Mouse (Mus musculus) myocyte (in vitro differentiated cells): ENCODE measurements around the gene Itpripl2. TPM values are rescaled to one million over a fixed set of nuclear protein-coding genes. Genes with fewer than 3 reads are reported as not detected.

Experiments
- H3K27me3 ChIP-seq: one replicate; pipeline ENCODE4 v1.6.1; 2011; ENCODE audit not compliant: control insufficient read depth, insufficient read depth, insufficient read length
- H3K36me3 ChIP-seq: one replicate; pipeline ENCODE4 v1.6.1; 2011; ENCODE audit not compliant: control insufficient read depth, insufficient read depth
- H3K4me2 ChIP-seq: one replicate; pipeline ENCODE4 v1.6.1; 2011; ENCODE audit warnings: low read depth, control low read depth
- H3K4me3 ChIP-seq: one replicate; pipeline ENCODE4 v1.5.1; 2011; ENCODE audit warnings: mild to moderate bottlenecking, control low read depth, moderate library complexity
- H3K79me2 ChIP-seq: one replicate; pipeline ENCODE4 v1.6.1; 2011; ENCODE audit not compliant: control insufficient read depth, insufficient read depth
- H3ac ChIP-seq: one replicate; pipeline ENCODE4 v1.6.1; 2011; ENCODE audit not compliant: control insufficient read depth, insufficient read length
- CEBPB ChIP-seq: IDR thresholded peaks from 2 replicates; pipeline ENCODE4 v1.6.1; 2011; ENCODE audit warnings: mild to moderate bottlenecking, moderate library complexity; ENCODE audit not compliant: poor library complexity, insufficient read depth, severe bottlenecking
- E2F4 ChIP-seq: IDR thresholded peaks from one replicate; pipeline ENCODE4 v1.6.1; 2011; ENCODE audit warnings: mild to moderate bottlenecking, control low read depth, moderate library complexity; ENCODE audit not compliant: insufficient read depth
- MAX ChIP-seq: IDR thresholded peaks from one replicate; pipeline ENCODE4 v1.6.1; 2011; ENCODE audit warnings: low read depth, mild to moderate bottlenecking, control low read depth
- MYOD1 ChIP-seq, 3 experiments: IDR thresholded peaks; one replicate each; pipeline ENCODE4 v1.6.1; 2011; ENCODE audit warnings: control low read depth in 2 of 3, low read depth in 2 of 3, mild to moderate bottlenecking in 2 of 3, moderate library complexity in 1 of 3; ENCODE audit not compliant: insufficient read length in 2 of 3, control insufficient read depth in 1 of 3
- MYOG ChIP-seq, 3 experiments: IDR thresholded peaks; one replicate each; pipeline ENCODE4 v1.6.1; 2011; ENCODE audit warnings: control low read depth in 2 of 3, low read depth in 2 of 3, mild to moderate bottlenecking in 2 of 3; ENCODE audit not compliant: insufficient read length in 2 of 3, control insufficient read depth in 1 of 3, insufficient read depth in 1 of 3
- POLR2A ChIP-seq: IDR thresholded peaks from one replicate; pipeline ENCODE4 v1.6.1; 2011; ENCODE audit warnings: low read depth, mild to moderate bottlenecking, control low read depth, moderate library complexity; ENCODE audit not compliant: insufficient read length
- POLR2AphosphoS2 ChIP-seq: IDR thresholded peaks from one replicate; pipeline ENCODE4 v1.6.1; 2011; ENCODE audit warnings: low read depth, control low read depth; ENCODE audit not compliant: insufficient read length
- REST ChIP-seq: IDR thresholded peaks from one replicate; pipeline ENCODE4 v1.6.1; 2011; ENCODE audit warnings: mild to moderate bottlenecking, control low read depth, moderate library complexity; ENCODE audit not compliant: insufficient read depth, insufficient read length
- SRF ChIP-seq: IDR thresholded peaks from one replicate; pipeline ENCODE4 v1.6.1; 2011; ENCODE audit warnings: low read depth; ENCODE audit not compliant: control insufficient read depth, insufficient read length
- TCF12 ChIP-seq: IDR thresholded peaks from one replicate; pipeline ENCODE4 v1.6.1; 2011; ENCODE audit warnings: mild to moderate bottlenecking, control low read depth; ENCODE audit not compliant: poor library complexity, insufficient read depth, severe bottlenecking
- TCF3 ChIP-seq: IDR thresholded peaks from one replicate; pipeline ENCODE4 v1.6.1; 2011; ENCODE audit warnings: low read depth, control low read depth; ENCODE audit not compliant: insufficient read length
- USF1 ChIP-seq: IDR thresholded peaks from one replicate; pipeline ENCODE4 v1.6.1; 2011; ENCODE audit warnings: low read depth, mild to moderate bottlenecking, control low read depth, moderate library complexity
- polyA plus RNA-seq: library from polyadenylated mRNA; unstranded; fragments of >200 nt; fragmentation: generic; extraction: Trizol; gene quantifications from one replicate; pipeline ENCODE4 v1.2.1, GENCODE M21; 2012; ENCODE audit warnings: missing spikeins

Gene Itpripl2
- polyA plus RNA-seq, 1 experiment, result 10.7 TPM

GRCm38 (mm10) chr7:118508556-118508955, 16.8 kb upstream of the Itpripl2 start:
- Histone ChIP-seq H3K4me2 (no peak overlapping the region), H3K27me3 (no peaks in the 10 kb centered on the region), H3K36me3 (no peaks in the 10 kb centered on the region), H3ac (no peak overlapping the region), H3K79me2 (no peaks in the 10 kb centered on the region), H3K4me3 (no peak overlapping the region)
- no peak for TF ChIP-seq TCF3
- TF ChIP-seq CEBPB, result no peak
- no peak for TF ChIP-seq REST
- TF ChIP-seq TCF12, result no peak
- no peak for TF ChIP-seq MYOG (IDR thresholded peaks at IDR 0.05; ENCODE audit: control insufficient read depth in 1 of 3, insufficient read depth in 1 of 3, insufficient read length in 2 of 3, low read depth in 2 of 3)

- H3K4me3 ChIP-seq, result no peak overlapping the region
- no peaks in the 10 kb centered on the region for H3K27me3 ChIP-seq
- no peak for TF ChIP-seq CEBPB
- TF ChIP-seq MYOD1 (IDR thresholded peaks at IDR 0.05; ENCODE audit: control insufficient read depth in 1 of 3, insufficient read length in 2 of 3, low read depth in 2 of 3), result peak in 2 of 3 experiments; percentile 76 to 77
- TF ChIP-seq MYOG (IDR thresholded peaks at IDR 0.05; ENCODE audit: control insufficient read depth in 1 of 3, insufficient read depth in 1 of 3, insufficient read length in 2 of 3, low read depth in 2 of 3), result peak in 1 of 3 experiments; percentile 55
- TF ChIP-seq USF1, result no peak
- H3K4me2 ChIP-seq, result peak overlapping the region; percentile 4
- no peaks in the 10 kb centered on the region for H3K36me3 ChIP-seq
- no peaks in the 10 kb centered on the region for H3K79me2 ChIP-seq
- H3ac ChIP-seq, result no peak overlapping the region
Observed at GRCm38 (mm10) chr7:118503844-118504243, 12.1 kb upstream of the Itpripl2 start.

- Histone ChIP-seq H3K79me2 (no peaks in the 10 kb centered on the region), H3K4me3 (no peak overlapping the region), H3K4me2 (no peak overlapping the region), H3K36me3 (no peaks in the 10 kb centered on the region), H3ac (no peak overlapping the region), H3K27me3 (no peaks in the 10 kb centered on the region)
- TF ChIP-seq MYOD1 (IDR thresholded peaks at IDR 0.05; ENCODE audit: control insufficient read depth in 1 of 3, insufficient read length in 2 of 3, low read depth in 2 of 3) (no peak), USF1 (no peak), CEBPB (no peak), POLR2AphosphoS2 (no peak), TCF12 (no peak), TCF3 (no peak), MAX (no peak), SRF (no peak), E2F4 (no peak), POLR2A (no peak), MYOG (IDR thresholded peaks at IDR 0.05; ENCODE audit: control insufficient read depth in 1 of 3, insufficient read depth in 1 of 3, insufficient read length in 2 of 3, low read depth in 2 of 3) (no peak), REST (no peak)
Observed at GRCm38 (mm10) chr7:118502333-118502732, 10.6 kb upstream of the Itpripl2 start.

GRCm38 (mm10) chr7:118499784-118500435, 8.1 kb upstream of the Itpripl2 start:
- Histone ChIP-seq H3ac (no peak overlapping the region), H3K79me2 (no peaks in the 10 kb centered on the region), H3K4me2 (no peak overlapping the region), H3K27me3 (no peaks in the 10 kb centered on the region), H3K36me3 (no peaks in the 10 kb centered on the region), H3K4me3 (no peak overlapping the region)
- TF ChIP-seq MYOG (IDR thresholded peaks at IDR 0.05; ENCODE audit: control insufficient read depth in 1 of 3, insufficient read depth in 1 of 3, insufficient read length in 2 of 3, low read depth in 2 of 3) (peak in 1 of 3 experiments; percentile 66), POLR2AphosphoS2 (no peak), MYOD1 (IDR thresholded peaks at IDR 0.05; ENCODE audit: control insufficient read depth in 1 of 3, insufficient read length in 2 of 3, low read depth in 2 of 3) (peak in 1 of 3 experiments; percentile 71), USF1 (no peak)

DNA sequence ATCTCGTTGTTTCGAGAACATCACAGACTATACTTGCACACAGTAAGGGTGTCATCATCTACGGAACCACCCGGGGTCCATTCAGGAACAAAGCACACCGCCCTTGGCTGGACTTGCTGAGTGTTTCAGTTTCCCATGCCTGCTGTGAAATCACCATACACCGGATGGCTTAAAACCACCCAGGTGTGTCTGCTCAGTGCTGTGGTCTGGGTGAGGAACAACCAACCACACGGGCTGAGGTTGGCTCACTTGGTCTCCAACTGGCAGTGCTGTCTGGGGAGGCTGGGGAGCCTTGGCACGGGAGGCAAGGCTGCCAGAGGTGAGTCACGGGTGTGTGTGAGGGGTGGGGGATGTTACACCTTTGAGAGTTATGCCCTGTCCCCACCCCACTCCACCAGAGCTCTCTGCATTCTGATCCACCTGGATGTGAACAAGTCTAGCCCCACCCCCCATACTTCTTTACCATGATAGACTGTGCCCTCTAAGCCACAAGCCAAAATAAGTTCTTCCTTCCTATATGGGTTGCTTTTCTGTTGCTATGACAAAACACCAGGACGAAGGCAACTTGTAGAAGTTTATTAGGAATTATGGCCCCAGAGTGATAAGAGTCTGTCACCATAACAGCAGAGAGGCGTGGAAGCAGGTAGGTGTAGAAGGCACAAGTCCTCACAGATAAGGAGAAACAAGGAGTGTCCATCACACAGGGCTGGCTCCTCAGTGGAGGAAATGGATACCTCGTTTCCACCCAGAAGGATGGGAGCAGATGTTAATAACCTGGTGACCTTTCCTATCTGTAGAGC, 7.4 kb upstream of the Itpripl2 start:
- Histone ChIP-seq H3K4me3 (no peak overlapping the region), H3K36me3 (no peaks in the 10 kb centered on the region), H3K79me2 (no peaks in the 10 kb centered on the region), H3ac (no peak overlapping the region), H3K27me3 (no peaks in the 10 kb centered on the region), H3K4me2 (no peak overlapping the region)
- TF ChIP-seq TCF12 (no peak), CEBPB (no peak), MYOD1 (IDR thresholded peaks at IDR 0.05; ENCODE audit: control insufficient read depth in 1 of 3, insufficient read length in 2 of 3, low read depth in 2 of 3) (no peak), REST (no peak), MYOG (IDR thresholded peaks at IDR 0.05; ENCODE audit: control insufficient read depth in 1 of 3, insufficient read depth in 1 of 3, insufficient read length in 2 of 3, low read depth in 2 of 3) (no peak), TCF3 (no peak), E2F4 (no peak)
